26 mouse cellular contexts compared by ENCODE assay signal in genomic region chr11:93450535-93450934, GRCm38 (mm10).
DNase-seq lines count a peak whose midpoint lies in the region; ATAC-seq and TF ChIP-seq lines count a peak whose summit lies in the region.
"Had no signal": no experiment of that assay in that cellular context is flagged by ENCODE, and none has a peak within 500 bp of the region (broad histone marks: within the 10 kb centered on the region; RNA-seq: fewer than 3 reads in every experiment).

No protein-coding gene starts in this region.

- no peaks in the 10 kb centered on the region for H3K9me3 ChIP-seq in kidney, embryonic 15.5 days (replicated peaks)
- H3K9me3 ChIP-seq: forebrain, embryonic 10.5 days; heart, embryonic 13.5 days; liver, embryonic 12.5 days; midbrain, embryonic 13.5 days; neural tube, embryonic 13.5 days; stomach, embryonic 15.5 days had no signal

- H3K27me3 ChIP-seq in kidney, embryonic 15.5 days: no peaks in the 10 kb centered on the region
- H3K27me3 ChIP-seq: heart, embryonic 13.5 days; liver, embryonic 12.5 days; midbrain, embryonic 13.5 days; neural tube, embryonic 13.5 days; stomach, embryonic 15.5 days had no signal

- no peaks in the 10 kb centered on the region for H3K36me3 ChIP-seq in kidney, embryonic 15.5 days
- H3K36me3 ChIP-seq: forebrain, embryonic 10.5 days; heart, embryonic 13.5 days; liver, embryonic 12.5 days; midbrain, embryonic 13.5 days; neural tube, embryonic 13.5 days; stomach, embryonic 15.5 days had no signal

- H3K4me1 ChIP-seq in kidney, embryonic 15.5 days: no peaks in the 10 kb centered on the region; the same call in 1 of the 2 replicates
- H3K4me1 ChIP-seq: forebrain, embryonic 10.5 days; heart, embryonic 13.5 days; liver, embryonic 12.5 days; stomach, embryonic 15.5 days had no signal

- 29% methylated on average over 7 of the region's 7 CpGs for WGBS in kidney, embryonic 15.5 days

- H3K9ac ChIP-seq in kidney, embryonic 15.5 days: no peak overlapping the region
- H3K9ac ChIP-seq: forebrain, postnatal 0 days; heart, embryonic 13.5 days; liver, embryonic 12.5 days; liver, postnatal 0 days; midbrain, embryonic 13.5 days; neural tube, embryonic 13.5 days; stomach, embryonic 15.5 days had no signal

- peak; percentile 90 for ATAC-seq in kidney, embryonic 15.5 days (replicated peaks; ENCODE audit: low FRiP score)
- ATAC-seq: CD4-positive, CD25-positive, alpha-beta regulatory T cell, adult 4 months; forebrain, postnatal 0 days; intestine, embryonic 16.5 days; liver, embryonic 12.5 days; liver, postnatal 0 days; lung, postnatal 0 days; midbrain, embryonic 13.5 days had no signal

- DNase-seq in embryo, embryonic 11 days: peak; percentile 7
- no peak for DNase-seq in embryo, embryonic 10.5 days (ENCODE audit: low spot score)
- no peak for DNase-seq in kidney, postnatal 36 days
- no peak for DNase-seq in layer of hippocampus, adult 2 months (ENCODE audit: low spot score in 2 of 2)
- no peak for DNase-seq in layer of hippocampus, adult 18-20 months (ENCODE audit: low spot score in 2 of 2)
- DNase-seq in retina, embryonic 14.5 days (ENCODE audit: low spot score): peak; percentile 45
- no peak for DNase-seq in spleen, postnatal 10 days (ENCODE audit: low spot score in 2 of 2)
- DNase-seq: adrenal gland, postnatal 25 days; cerebellum, adult 9-10 months; forebrain, postnatal 0 days; heart, adult 2 months; heart, postnatal 10 days; liver, postnatal 0 days; right cerebral cortex, postnatal 14 days had no signal

- no peak for TF ChIP-seq CTCF in layer of hippocampus, adult 2 months (conservative IDR thresholded peaks at IDR 0.05)

- no peak overlapping the region for H3K4me3 ChIP-seq in kidney, embryonic 15.5 days (replicated peaks)
- no peak overlapping the region for H3K4me3 ChIP-seq in layer of hippocampus, adult 2 months
- H3K4me3 ChIP-seq: forebrain, embryonic 10.5 days; heart, adult 2 months; heart, embryonic 13.5 days; left cerebral cortex, adult 2 months; liver, embryonic 12.5 days; midbrain, embryonic 13.5 days; neural tube, embryonic 13.5 days; stomach, embryonic 15.5 days had no signal

- no peak overlapping the region for H3K27ac ChIP-seq in kidney, embryonic 15.5 days
- H3K27ac ChIP-seq in layer of hippocampus, adult 2 months: peak overlapping the region; percentile 56; the same call in 1 of the 2 replicates
- H3K27ac ChIP-seq: forebrain, embryonic 10.5 days; heart, adult 2 months; heart, embryonic 13.5 days; left cerebral cortex, adult 2 months; liver, embryonic 12.5 days; macrophage; midbrain, embryonic 13.5 days; neural tube, embryonic 13.5 days; stomach, embryonic 15.5 days had no signal

- H3K4me2 ChIP-seq in kidney, embryonic 15.5 days: no peak overlapping the region
- H3K4me2 ChIP-seq: heart, embryonic 13.5 days; liver, embryonic 12.5 days; midbrain, embryonic 13.5 days; neural tube, embryonic 13.5 days; stomach, embryonic 15.5 days had no signal

Comparison
In these comparisons a context has a peak if more than half of its experiments do, and no peak if none do; other contexts are left out.
1. DNase-seq: peak in embryo, embryonic 11 days (single experiment) and retina, embryonic 14.5 days (single experiment); none in embryo, embryonic 10.5 days (single experiment), kidney, postnatal 36 days (0 of 2), layer of hippocampus, adult 2 months (0 of 2), layer of hippocampus, adult 18-20 months (0 of 2) and spleen, postnatal 10 days (0 of 2).